Mouse (Mus musculus) liver, embryonic 14.5 days (tissue): ENCODE measurements around the gene Snu13. TPM values are rescaled to one million over a fixed set of nuclear protein-coding genes. Genes with fewer than 3 reads are reported as not detected.

Source experiments
- ATAC-seq: fragments of 200-750 bp; cut with Nextera tagmentation; 2 replicates; pipeline ENCODE4 v1.8.0; 2017; ENCODE audit warnings: moderate number of reproducible peaks, mild to moderate bottlenecking, moderate library complexity; ENCODE audit not compliant: insufficient read depth
- DNase-seq, 3 experiments: peaks; one replicate each; pipeline ENCODE4 v3.0.0-alpha.2; 2012 to 2013; ENCODE audit warnings: low read depth in 3 of 3, low spot score in 3 of 3
- H3K27ac ChIP-seq: fragments of 300-500 bp; sonication (generic); 2 replicates; pipeline ENCODE4 v1.5.1; 2014; ENCODE audit warnings: moderate library complexity, mild to moderate bottlenecking, control low read depth, inconsistent platforms
- H3K27me3 ChIP-seq: fragments of 300-500 bp; sonication (generic); 2 replicates; pipeline ENCODE4 v1.6.1; 2014; ENCODE audit warnings: mild to moderate bottlenecking, low read length, moderate library complexity; ENCODE audit not compliant: control insufficient read depth, insufficient read depth
- H3K36me3 ChIP-seq: fragments of 300-500 bp; sonication (generic); replicated peaks from 2 replicates; pipeline ENCODE4 v1.6.1; 2014; ENCODE audit warnings: low read depth; ENCODE audit not compliant: control insufficient read depth, insufficient read depth
- H3K4me1 ChIP-seq, 2 experiments: fragments of 200-500 bp in 1 of 2; fragments of 300-500 bp in 1 of 2; sonication (generic) in 1 of 2; replicated peaks; 2 replicates each; pipeline ENCODE4 v1.6.1; 2012 to 2014; ENCODE audit warnings: antibody characterized with exemption in 1 of 2, inconsistent platforms in 1 of 2, low read length in 1 of 2; ENCODE audit not compliant: control insufficient read depth in 2 of 2, insufficient read depth in 2 of 2
- H3K4me2 ChIP-seq: fragments of 300-500 bp; sonication (generic); 2 replicates; pipeline ENCODE4 v1.6.1; 2014; ENCODE audit warnings: low read depth, mild to moderate bottlenecking, control low read depth, moderate library complexity
- H3K4me3 ChIP-seq, 2 experiments: fragments of 200-500 bp in 1 of 2; fragments of 300-500 bp in 1 of 2; sonication (generic) in 1 of 2; 2 replicates each; pipeline ENCODE4 v1.5.1; 2012 to 2014; ENCODE audit warnings: low read depth in 2 of 2, low read length in 2 of 2, mild to moderate bottlenecking in 2 of 2, control low read depth in 1 of 2, inconsistent platforms in 1 of 2, moderate library complexity in 1 of 2; ENCODE audit not compliant: insufficient read depth in 1 of 2
- H3K9ac ChIP-seq: fragments of 300-500 bp; sonication (generic); replicated peaks from 2 replicates; pipeline ENCODE4 v1.6.1; 2014; ENCODE audit warnings: mild to moderate bottlenecking, control low read depth, moderate library complexity
- H3K9me3 ChIP-seq: fragments of 300-500 bp; sonication (generic); 2 replicates; pipeline ENCODE4 v1.6.1; 2016; ENCODE audit warnings: low read length, mixed read lengths; ENCODE audit not compliant: control insufficient read depth
- CTCF ChIP-seq: IDR thresholded peaks from 2 replicates; pipeline ENCODE4 v1.5.1; 2016; ENCODE audit warnings: antibody characterized with exemption, low read depth, control low read depth
- EP300 ChIP-seq: IDR thresholded peaks from 2 replicates; pipeline ENCODE4 v1.6.1; 2016; ENCODE audit warnings: antibody characterized with exemption, low read depth
- WGBS: fragments of 180-500 bp; shearing (Covaris S2); extraction: QIAGEN DNeasy Blood & Tissue Kit; methylation state at CpG from one replicate; pipeline ENCODE4 v1.1.7; 2014; ENCODE audit not compliant: insufficient replicate concordance; 5-methylcytosine and 5-hydroxymethylcytosine counted together
- polyA plus RNA-seq, 2 experiments: library from polyadenylated mRNA; depleted of rRNA in 1 of 2; stranded (reverse) in 1 of 2; unstranded in 1 of 2; fragments of >200 nt; fragmentation: Nextera tagmentation in 1 of 2; extraction: Ambion mirVana in 1 of 2; gene quantifications; 2 replicates each; pipeline versions ENCODE4 v1.2.1 to v1.2.3; 2012 to 2014

Snu13 gene
- polyA plus RNA-seq, 2 experiments, result 83.1 to 187 TPM

DNA sequence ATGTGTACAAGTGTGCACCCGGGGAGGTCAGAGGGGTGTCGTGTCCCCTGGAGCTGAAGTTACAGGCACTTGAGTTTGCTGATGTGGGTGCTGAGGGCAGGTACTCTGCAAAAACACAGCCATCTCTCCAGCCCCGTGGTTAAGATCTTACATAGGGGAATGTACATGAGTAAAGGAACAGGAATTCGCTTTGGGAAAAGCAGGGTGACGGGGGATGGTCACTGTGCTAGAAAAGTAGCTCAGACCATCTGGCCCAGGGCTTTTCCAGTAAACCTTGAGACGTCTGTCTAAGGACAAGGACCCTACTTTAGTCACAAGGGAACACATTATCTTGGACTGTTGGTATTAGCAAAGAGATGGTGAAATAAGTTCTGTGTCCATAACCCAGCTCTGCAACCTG, 35.5 kb downstream of the Snu13 start:
- H3K27me3 ChIP-seq, result no peaks in the 10 kb centered on the region
- no peaks in the 10 kb centered on the region for H3K36me3 ChIP-seq
- ATAC-seq, result no peak
- DNase-seq, result no peak
- no peaks in the 10 kb centered on the region for H3K9me3 ChIP-seq
- H3K4me2 ChIP-seq, result no peak overlapping the region
- 73% methylated on average over 6 of the region's 6 CpGs for WGBS
- no peak overlapping the region for H3K27ac ChIP-seq
- H3K4me3 ChIP-seq, result no peak overlapping the region
- H3K9ac ChIP-seq, result no peak overlapping the region
- H3K4me1 ChIP-seq, result peaks cover 0 to 13% of the 10 kb centered on the region in 2 experiments
- no peak for TF ChIP-seq CTCF
- TF ChIP-seq EP300, result no peak

DNA sequence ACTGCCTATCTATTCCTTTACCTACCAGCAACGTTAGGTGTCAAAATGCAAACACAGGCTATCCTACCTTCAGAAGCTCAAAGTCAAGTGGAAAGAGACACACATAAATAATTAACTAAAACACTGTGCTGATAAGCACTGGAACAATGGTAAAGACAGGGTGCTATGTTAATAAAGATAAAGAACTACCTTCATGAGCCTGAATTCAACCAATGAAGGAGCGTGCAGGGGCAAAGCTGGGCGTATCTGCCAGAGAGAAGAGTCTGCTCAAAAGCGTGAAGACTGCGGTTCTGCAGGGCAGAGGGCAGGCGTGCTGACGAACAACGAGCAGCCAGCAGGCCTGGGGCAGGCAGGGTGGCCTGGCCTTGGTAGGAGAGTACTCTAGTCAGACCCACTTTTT, 43.1 kb downstream of the Snu13 start:
- Histone ChIP-seq H3K9me3 (no peaks in the 10 kb centered on the region), H3K27me3 (no peaks in the 10 kb centered on the region), H3K27ac (no peak overlapping the region), H3K4me3 (no peak overlapping the region), H3K9ac (no peak overlapping the region), H3K4me1 (peaks cover 4 to 7% of the 10 kb centered on the region in 2 experiments), H3K36me3 (0 out of 2 replicates have a peak, but pooled peaks cover 3% of the 10 kb centered on the region), H3K4me2 (no peak overlapping the region)
- DNase-seq (no peak), ATAC-seq (peak; percentile 70)
- TF ChIP-seq EP300 (no peak), CTCF (no peak)
- WGBS, result 45% methylated on average over 8 of the region's 8 CpGs

DNA sequence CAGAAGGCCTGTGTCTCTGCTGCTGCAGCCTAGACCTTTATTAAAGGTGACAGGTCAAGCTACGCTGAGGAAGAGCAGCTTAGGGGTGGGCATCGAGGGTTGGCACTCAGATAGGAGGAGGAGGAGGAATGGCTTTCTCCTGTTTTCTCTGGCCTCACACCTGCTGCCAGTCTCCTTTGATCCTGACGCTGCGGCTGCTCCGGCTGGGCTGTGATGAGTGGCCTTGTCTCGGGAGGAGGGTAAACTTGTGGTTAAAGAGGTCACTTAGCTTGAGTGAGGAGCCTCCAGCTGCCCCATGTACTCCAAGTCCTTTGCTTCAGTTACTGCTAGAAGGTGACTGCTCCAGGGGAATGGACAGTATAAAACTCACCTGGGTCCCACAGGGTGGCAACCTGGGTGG, 53.4 kb downstream of the Snu13 start:
- Histone ChIP-seq H3K4me1 (peaks cover 14 to 21% of the 10 kb centered on the region in 2 experiments), H3K4me2 (no peak overlapping the region), H3K27me3 (no peaks in the 10 kb centered on the region), H3K36me3 (no peaks in the 10 kb centered on the region; the same call in 1 of the 2 replicates), H3K4me3 (no peak overlapping the region), H3K27ac (no peak overlapping the region), H3K9me3 (no peaks in the 10 kb centered on the region), H3K9ac (no peak overlapping the region)
- ATAC-seq (no peak), DNase-seq (no peak)
- TF ChIP-seq CTCF (no peak), EP300 (no peak)
- 79% methylated on average over 6 of the region's 6 CpGs for WGBS

DNA sequence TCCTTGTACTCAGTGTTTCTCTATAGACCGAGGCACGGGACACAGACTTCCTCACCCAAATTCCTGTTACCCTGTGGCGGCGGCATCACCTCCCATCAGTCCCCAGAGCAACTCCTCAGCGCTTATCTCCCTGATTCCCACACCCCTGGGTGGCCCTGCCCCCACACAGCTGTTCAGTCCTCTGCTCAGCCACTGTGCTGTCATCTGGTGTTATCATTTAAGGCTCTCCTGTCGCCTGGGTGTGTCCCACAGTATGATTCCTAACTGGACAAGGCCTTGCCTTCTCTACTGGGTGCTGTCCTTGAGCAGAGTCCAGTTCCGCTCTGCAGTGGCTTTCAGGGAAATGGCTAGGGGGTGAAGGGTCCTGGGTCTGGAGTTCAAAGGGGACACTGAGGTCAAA, 56.8 kb downstream of the Snu13 start:
- peak overlapping the region; percentile 60 for H3K4me2 ChIP-seq
- no peaks in the 10 kb centered on the region for H3K27me3 ChIP-seq
- peak overlapping the region; percentile 75 for H3K27ac ChIP-seq
- DNase-seq (peak; percentile 76 to 80 (median 77)), ATAC-seq (peak; percentile 97)
- peak overlapping the region; percentile 23 to 30; a peak in 2 of 4 replicates for H3K4me3 ChIP-seq
- H3K36me3 ChIP-seq, result no peaks in the 10 kb centered on the region; the same call in 1 of the 2 replicates
- TF ChIP-seq EP300 (peak; percentile 65), CTCF (no peak)
- peaks cover 14 to 21% of the 10 kb centered on the region in 2 experiments for H3K4me1 ChIP-seq
- 15% methylated on average over 7 of the region's 7 CpGs for WGBS
- no peaks in the 10 kb centered on the region for H3K9me3 ChIP-seq
- peak overlapping the region; percentile 49 for H3K9ac ChIP-seq

Other genes with a start within 250 kb of the Snu13 start
- 4.4 and 5.1 TPM in 2 replicates for gene Tef, start 245.2 kb downstream of the Snu13 start, polyA plus RNA-seq (2012; rRNA removed)
- 2.7 and 5.0 TPM in 2 replicates for gene Tef, start 245.2 kb downstream of the Snu13 start, polyA plus RNA-seq (2014; fragmentation: Nextera tagmentation; extraction: Ambion mirVana)
- 4.9 and 5.1 TPM in 2 replicates for gene Tob2, start 188.8 kb downstream of the Snu13 start, polyA plus RNA-seq (2012; rRNA removed)
- gene Tob2, start 188.8 kb downstream of the Snu13 start, polyA plus RNA-seq (2014; fragmentation: Nextera tagmentation; extraction: Ambion mirVana), result 5.6 and 7.2 TPM in 2 replicates
- 42.3 and 72.6 TPM in 2 replicates for gene Phf5a, start 175.7 kb downstream of the Snu13 start, polyA plus RNA-seq (2012; rRNA removed)
- gene Phf5a, start 175.7 kb downstream of the Snu13 start, polyA plus RNA-seq (2014; fragmentation: Nextera tagmentation; extraction: Ambion mirVana), result 120 and 130 TPM in 2 replicates
- 74.9 and 85.0 TPM in 2 replicates for gene Aco2, start 175.3 kb downstream of the Snu13 start, polyA plus RNA-seq (2012; rRNA removed)
- gene Aco2, start 175.3 kb downstream of the Snu13 start, polyA plus RNA-seq (2014; fragmentation: Nextera tagmentation; extraction: Ambion mirVana), result 72.1 and 80.6 TPM in 2 replicates
- 13.2 and 13.7 TPM in 2 replicates for gene Polr3h, start 121.4 kb downstream of the Snu13 start, polyA plus RNA-seq (2012; rRNA removed)
- gene Polr3h, start 121.4 kb downstream of the Snu13 start, polyA plus RNA-seq (2014; fragmentation: Nextera tagmentation; extraction: Ambion mirVana), result 68.3 and 77.5 TPM in 2 replicates
- 0.45 and 0.70 TPM in 2 replicates for gene Csdc2, start 110.8 kb downstream of the Snu13 start, polyA plus RNA-seq (2012; rRNA removed)
- 0.52 and 0.58 TPM in 2 replicates for gene Csdc2, start 110.8 kb downstream of the Snu13 start, polyA plus RNA-seq (2014; fragmentation: Nextera tagmentation; extraction: Ambion mirVana)
- gene Pmm1, start 86.7 kb downstream of the Snu13 start, polyA plus RNA-seq (2012; rRNA removed), result 22.6 and 23.4 TPM in 2 replicates
- gene Pmm1, start 86.7 kb downstream of the Snu13 start, polyA plus RNA-seq (2014; fragmentation: Nextera tagmentation; extraction: Ambion mirVana), result 17.6 and 21.1 TPM in 2 replicates
- gene 1700029P11Rik, start 67.1 kb downstream of the Snu13 start, polyA plus RNA-seq (2012; rRNA removed), result not detected in 2 replicates
- not detected in 2 replicates for gene 1700029P11Rik, start 67.1 kb downstream of the Snu13 start, polyA plus RNA-seq (2014; fragmentation: Nextera tagmentation; extraction: Ambion mirVana)
- 13.9 and 22.1 TPM in 2 replicates for gene Xrcc6, start 59.8 kb downstream of the Snu13 start, polyA plus RNA-seq (2012; rRNA removed)
- 52.9 and 62.3 TPM in 2 replicates for gene Xrcc6, start 59.8 kb downstream of the Snu13 start, polyA plus RNA-seq (2014; fragmentation: Nextera tagmentation; extraction: Ambion mirVana)
- gene Desi1, start 13.7 kb downstream of the Snu13 start, polyA plus RNA-seq (2012; rRNA removed), result 8.3 and 9.3 TPM in 2 replicates
- gene Desi1, start 13.7 kb downstream of the Snu13 start, polyA plus RNA-seq (2014; fragmentation: Nextera tagmentation; extraction: Ambion mirVana), result 8.6 and 11.3 TPM in 2 replicates
- gene 4930407I10Rik, start 11.6 kb upstream of the Snu13 start, polyA plus RNA-seq (2012; rRNA removed), result not detected in 2 replicates
- gene 4930407I10Rik, start 11.6 kb upstream of the Snu13 start, polyA plus RNA-seq (2014; fragmentation: Nextera tagmentation; extraction: Ambion mirVana), result not detected in 2 replicates
- gene Mei1, start 22.4 kb upstream of the Snu13 start, polyA plus RNA-seq (2012; rRNA removed), result not detected in 2 replicates
- not detected in 2 replicates for gene Mei1, start 22.4 kb upstream of the Snu13 start, polyA plus RNA-seq (2014; fragmentation: Nextera tagmentation; extraction: Ambion mirVana)
- 5.9 and 7.2 TPM in 2 replicates for gene Ccdc134, start 80.3 kb upstream of the Snu13 start, polyA plus RNA-seq (2012; rRNA removed)
- 5.5 and 6.6 TPM in 2 replicates for gene Ccdc134, start 80.3 kb upstream of the Snu13 start, polyA plus RNA-seq (2014; fragmentation: Nextera tagmentation; extraction: Ambion mirVana)
- gene Srebf2, start 99.6 kb upstream of the Snu13 start, polyA plus RNA-seq (2012; rRNA removed), result 29.3 and 37.1 TPM in 2 replicates
- 30.8 and 35.2 TPM in 2 replicates for gene Srebf2, start 99.6 kb upstream of the Snu13 start, polyA plus RNA-seq (2014; fragmentation: Nextera tagmentation; extraction: Ambion mirVana)
- 0.15 and 0.19 TPM in 2 replicates for gene Shisa8, start 165.2 kb upstream of the Snu13 start, polyA plus RNA-seq (2012; rRNA removed)
- 0.05 and 0.09 TPM in 2 replicates for gene Shisa8, start 165.2 kb upstream of the Snu13 start, polyA plus RNA-seq (2014; fragmentation: Nextera tagmentation; extraction: Ambion mirVana)
- gene Tnfrsf13c, start 176.8 kb upstream of the Snu13 start, polyA plus RNA-seq (2012; rRNA removed), result 0.54 and 0.66 TPM in 2 replicates
- gene Tnfrsf13c, start 176.8 kb upstream of the Snu13 start, polyA plus RNA-seq (2014; fragmentation: Nextera tagmentation; extraction: Ambion mirVana), result 0.14 and 0.58 TPM in 2 replicates
- 19.1 and 21.6 TPM in 2 replicates for gene Cenpm, start 197.2 kb upstream of the Snu13 start, polyA plus RNA-seq (2012; rRNA removed)
- gene Cenpm, start 197.2 kb upstream of the Snu13 start, polyA plus RNA-seq (2014; fragmentation: Nextera tagmentation; extraction: Ambion mirVana), result 42.1 and 45.1 TPM in 2 replicates
- 0.02 and 0.11 TPM in 2 replicates for gene 1500009C09Rik, start 204.8 kb upstream of the Snu13 start, polyA plus RNA-seq (2012; rRNA removed)
- not detected in 2 replicates for gene 1500009C09Rik, start 204.8 kb upstream of the Snu13 start, polyA plus RNA-seq (2014; fragmentation: Nextera tagmentation; extraction: Ambion mirVana)
- 0.12 and 0.61 TPM in 2 replicates for gene Sept3, start 227.3 kb upstream of the Snu13 start, polyA plus RNA-seq (2012; rRNA removed)
- 0.09 TPM in 1 of 2 replicates, not detected in the other for gene Sept3, start 227.3 kb upstream of the Snu13 start, polyA plus RNA-seq (2014; fragmentation: Nextera tagmentation; extraction: Ambion mirVana)